Mouse (Mus musculus) heart, embryonic 13.5 days (tissue): ENCODE measurements around the gene Fstl3. TPM values are rescaled to one million over a fixed set of nuclear protein-coding genes. Genes with fewer than 3 reads are reported as not detected.

Experiments used
- ATAC-seq: fragments of 200-750 bp; cut with Nextera tagmentation; 2 replicates; pipeline ENCODE4 v1.8.0; 2017; ENCODE audit warnings: moderate TSS enrichment; ENCODE audit not compliant: insufficient number of reproducible peaks, low FRiP score, low TSS enrichment; ENCODE audit errors: extremely low read depth
- H3K27ac ChIP-seq: fragments of 300-500 bp; sonication (generic); replicated peaks from 2 replicates; pipeline ENCODE4 v1.5.1; 2015; ENCODE audit warnings: moderate library complexity, mild to moderate bottlenecking, inconsistent platforms
- H3K27me3 ChIP-seq: fragments of 300-500 bp; sonication (generic); replicated peaks from 2 replicates; pipeline ENCODE4 v1.6.1; 2015; ENCODE audit warnings: mild to moderate bottlenecking, inconsistent platforms
- H3K36me3 ChIP-seq: fragments of 300-500 bp; sonication (generic); 2 replicates; pipeline ENCODE4 v1.6.1; 2015; ENCODE audit warnings: mild to moderate bottlenecking, inconsistent platforms
- H3K4me1 ChIP-seq: fragments of 300-500 bp; sonication (generic); 2 replicates; pipeline ENCODE4 v1.6.1; 2015; ENCODE audit warnings: inconsistent platforms
- H3K4me2 ChIP-seq: fragments of 300-500 bp; sonication (generic); 2 replicates; pipeline ENCODE4 v1.6.1; 2015; ENCODE audit warnings: inconsistent platforms, mild to moderate bottlenecking, moderate library complexity
- H3K4me3 ChIP-seq: fragments of 300-500 bp; sonication (generic); 2 replicates; pipeline ENCODE4 v1.5.1; 2015; ENCODE audit warnings: moderate library complexity, mild to moderate bottlenecking, inconsistent platforms
- H3K9ac ChIP-seq: fragments of 300-500 bp; sonication (generic); 2 replicates; pipeline ENCODE4 v1.6.1; 2015; ENCODE audit warnings: inconsistent platforms, mild to moderate bottlenecking, moderate library complexity
- H3K9me3 ChIP-seq: fragments of 300-500 bp; sonication (generic); 2 replicates; pipeline ENCODE4 v1.6.1; 2016; ENCODE audit warnings: inconsistent platforms
- WGBS: fragments of 180-500 bp; shearing (Covaris S2); methylation state at CpG from one replicate; pipeline ENCODE4 v1.1.7; 2015; ENCODE audit warnings: mixed read lengths; 5-methylcytosine and 5-hydroxymethylcytosine counted together
- polyA plus RNA-seq: library from polyadenylated mRNA; unstranded; fragments of >200 nt; fragmentation: Nextera tagmentation; extraction: Ambion mirVana; gene quantifications from 2 replicates; pipeline ENCODE4 v1.2.1, GENCODE M21; 2015

The Fstl3 gene
- polyA plus RNA-seq, 1 experiment from 2014 or later, result 23.8 TPM

GRCm38 (mm10) chr10:79764234-79764633 lies 12.8 kb upstream of the Fstl3 start:
- Histone ChIP-seq H3K9me3 (no peaks in the 10 kb centered on the region), H3K4me3 (no peak overlapping the region), H3K4me2 (no peak overlapping the region), H3K27ac (no peak overlapping the region), H3K36me3 (peaks cover 37% of the 10 kb centered on the region), H3K9ac (peak overlapping the region; percentile 63), H3K27me3 (no peaks in the 10 kb centered on the region), H3K4me1 (peaks cover 42% of the 10 kb centered on the region)
- no peak for ATAC-seq
- WGBS, result 70% methylated on average over 7 of the region's 7 CpGs

- 78% methylated on average over 2 of the region's 2 CpGs for WGBS
- no peaks in the 10 kb centered on the region for H3K9me3 ChIP-seq
- H3K36me3 ChIP-seq, result peaks cover 27% of the 10 kb centered on the region
- H3K4me1 ChIP-seq, result peaks cover 42% of the 10 kb centered on the region
- H3K4me2 ChIP-seq, result peak overlapping the region; percentile 97
- peak overlapping the region; percentile 93 for H3K4me3 ChIP-seq
- no peaks in the 10 kb centered on the region for H3K27me3 ChIP-seq
- H3K9ac ChIP-seq, result peak overlapping the region; percentile 98
- no peak for ATAC-seq
- H3K27ac ChIP-seq, result no peak overlapping the region
These were observed 11.8 kb upstream of the Fstl3 start for GRCm38 (mm10) chr10:79765228-79765745.

GRCm38 (mm10) chr10:79766001-79766507 lies 11.0 kb upstream of the Fstl3 start:
- H3K9me3 ChIP-seq, result no peaks in the 10 kb centered on the region
- WGBS, result 6% methylated on average over 16 of the region's 16 CpGs
- H3K9ac ChIP-seq, result peak overlapping the region; percentile 98
- H3K36me3 ChIP-seq, result peaks cover 19% of the 10 kb centered on the region
- peak overlapping the region; percentile 91 for H3K27ac ChIP-seq
- H3K4me1 ChIP-seq, result peaks cover 42% of the 10 kb centered on the region
- H3K4me3 ChIP-seq, result peak overlapping the region; percentile 93
- no peak for ATAC-seq
- H3K27me3 ChIP-seq, result peaks cover 8% of the 10 kb centered on the region
- H3K4me2 ChIP-seq, result peak overlapping the region; percentile 97

GRCm38 (mm10) chr10:79766508-79767325 lies 10.4 kb upstream of the Fstl3 start, which contains the start of gene Rnf126:
Gene Rnf126, minus strand, starts transcription at chr10:79766952.
- peaks cover 13% of the 10 kb centered on the region for H3K36me3 ChIP-seq
- H3K4me2 ChIP-seq, result peak within 1 kb of the TSS; percentile 97
- under 1% methylated on average over 96 of the region's 101 CpGs for WGBS
- H3K9me3 ChIP-seq, result no peaks in the 10 kb centered on the region
- peaks cover 9% of the 10 kb centered on the region for H3K27me3 ChIP-seq
- peak; percentile 89 for ATAC-seq
- peak within 1 kb of the TSS; percentile 98 for H3K9ac ChIP-seq
- H3K4me1 ChIP-seq, result peaks cover 42% of the 10 kb centered on the region
- peak within 1 kb of the TSS; percentile 93 for H3K4me3 ChIP-seq
- H3K27ac ChIP-seq, result peak within 1 kb of the TSS; percentile 91

GRCm38 (mm10) chr10:79767372-79768244 lies 9.5 kb upstream of the Fstl3 start:
- Histone ChIP-seq H3K4me2 (peak overlapping the region; percentile 97), H3K27ac (peak overlapping the region; percentile 91), H3K9me3 (no peaks in the 10 kb centered on the region), H3K4me3 (peak overlapping the region; percentile 93), H3K9ac (peak overlapping the region; percentile 98), H3K4me1 (peaks cover 42% of the 10 kb centered on the region), H3K27me3 (peaks cover 9% of the 10 kb centered on the region), H3K36me3 (peaks cover 4% of the 10 kb centered on the region; the same call in 1 of the 2 replicates)
- 11% methylated on average over 40 of the region's 40 CpGs for WGBS
- ATAC-seq, result peak; percentile 71

- H3K27ac ChIP-seq, result no peak overlapping the region
- peak overlapping the region; percentile 97; the same call in 1 of the 2 replicates for H3K4me2 ChIP-seq
- H3K27me3 ChIP-seq, result peaks cover 9% of the 10 kb centered on the region
- H3K36me3 ChIP-seq, result no peaks in the 10 kb centered on the region
- 0 out of 2 replicates have a peak overlapping the region, but pooled peaks have one; percentile 30 for H3K9ac ChIP-seq
- peaks cover 38% of the 10 kb centered on the region for H3K4me1 ChIP-seq
- 2% methylated on average over 5 of the region's 5 CpGs for WGBS
- no peak overlapping the region for H3K4me3 ChIP-seq
- ATAC-seq, result no peak
- no peaks in the 10 kb centered on the region for H3K9me3 ChIP-seq
These were observed 8.7 kb upstream of the Fstl3 start for GRCm38 (mm10) chr10:79768400-79768799.

- peaks cover 9% of the 10 kb centered on the region for H3K27me3 ChIP-seq
- peaks cover 29% of the 10 kb centered on the region for H3K4me1 ChIP-seq
- H3K36me3 ChIP-seq, result no peaks in the 10 kb centered on the region
- 59% methylated on average over 4 of the region's 4 CpGs for WGBS
- H3K4me3 ChIP-seq, result no peak overlapping the region
- H3K9ac ChIP-seq, result no peak overlapping the region
- ATAC-seq, result no peak
- no peak overlapping the region for H3K27ac ChIP-seq
- H3K4me2 ChIP-seq, result no peak overlapping the region
- H3K9me3 ChIP-seq, result no peaks in the 10 kb centered on the region
These were observed 7.7 kb upstream of the Fstl3 start for GRCm38 (mm10) chr10:79769329-79769728.

- no peaks in the 10 kb centered on the region for H3K36me3 ChIP-seq
- no peak for ATAC-seq
- H3K4me1 ChIP-seq, result peaks cover 15% of the 10 kb centered on the region
- H3K4me3 ChIP-seq, result no peak overlapping the region
- no peak overlapping the region for H3K27ac ChIP-seq
- peaks cover 17% of the 10 kb centered on the region for H3K27me3 ChIP-seq
- H3K9ac ChIP-seq, result no peak overlapping the region
- 0 out of 2 replicates have a peak, but pooled peaks cover 6% of the 10 kb centered on the region for H3K9me3 ChIP-seq
- no peak overlapping the region for H3K4me2 ChIP-seq
- WGBS, result 88% methylated on average over 3 of the region's 3 CpGs
These were observed 4.8 kb upstream of the Fstl3 start for GRCm38 (mm10) chr10:79772320-79772719.

- peaks cover 15% of the 10 kb centered on the region for H3K4me1 ChIP-seq
- H3K4me2 ChIP-seq, result no peak overlapping the region
- H3K4me3 ChIP-seq, result no peak overlapping the region
- peaks cover 22% of the 10 kb centered on the region for H3K27me3 ChIP-seq
- no peak overlapping the region for H3K27ac ChIP-seq
- no peak for ATAC-seq
- WGBS, result 71% methylated on average over 2 of the region's 2 CpGs
- H3K36me3 ChIP-seq, result no peaks in the 10 kb centered on the region
- 0 out of 2 replicates have a peak, but pooled peaks cover 6% of the 10 kb centered on the region for H3K9me3 ChIP-seq
- H3K9ac ChIP-seq, result no peak overlapping the region
These were observed 3.9 kb upstream of the Fstl3 start for GRCm38 (mm10) chr10:79773208-79773607.

- H3K9me3 ChIP-seq, result 0 out of 2 replicates have a peak, but pooled peaks cover 6% of the 10 kb centered on the region
- no peak for ATAC-seq
- no peak overlapping the region for H3K9ac ChIP-seq
- H3K36me3 ChIP-seq, result no peaks in the 10 kb centered on the region
- WGBS, result 58% methylated on average over 5 of the region's 5 CpGs
- peaks cover 34% of the 10 kb centered on the region for H3K27me3 ChIP-seq
- no peak overlapping the region for H3K4me2 ChIP-seq
- H3K4me1 ChIP-seq, result peaks cover 23% of the 10 kb centered on the region
- H3K4me3 ChIP-seq, result no peak overlapping the region
- H3K27ac ChIP-seq, result no peak overlapping the region
These were observed 2.4 kb upstream of the Fstl3 start for GRCm38 (mm10) chr10:79774486-79775279.
